Mouse (Mus musculus): ENCODE measurements around the gene Fam207a.

Gene Fam207a

GRCm38 (mm10) chr10:77531026-77532019, 15.7 kb upstream of the Fam207a start:
- DNase-seq (ENCODE audit: extremely low read depth, low read depth) = peak; percentile 72

DNA sequence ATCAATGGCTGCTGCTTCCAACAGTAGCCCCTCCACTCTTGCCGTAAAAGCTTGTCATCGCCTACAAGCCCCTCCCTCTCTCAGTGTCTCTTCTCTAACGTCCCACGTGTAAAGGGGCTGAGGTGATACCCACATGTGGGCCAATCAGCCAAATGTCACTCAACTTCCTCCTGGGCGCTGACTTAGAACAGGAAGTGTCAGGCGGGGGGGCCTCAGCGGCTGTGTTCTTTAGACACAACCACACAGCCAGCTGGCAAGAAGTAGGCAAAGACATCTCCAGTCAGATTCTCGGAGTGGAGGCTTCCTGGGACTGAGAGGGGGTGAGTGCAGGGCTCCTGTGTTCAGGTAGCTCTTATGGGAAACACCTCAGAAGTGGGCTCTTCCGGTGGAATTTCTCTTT, 14.6 kb upstream of the Fam207a start, which contains the start of gene Itgb2:
TSS of gene Itgb2 (plus strand) at position 113 of the 400 bp plus-strand sequence.
- DNase-seq (ENCODE audit: extremely low read depth, low read depth) = peak; percentile 86

DNA sequence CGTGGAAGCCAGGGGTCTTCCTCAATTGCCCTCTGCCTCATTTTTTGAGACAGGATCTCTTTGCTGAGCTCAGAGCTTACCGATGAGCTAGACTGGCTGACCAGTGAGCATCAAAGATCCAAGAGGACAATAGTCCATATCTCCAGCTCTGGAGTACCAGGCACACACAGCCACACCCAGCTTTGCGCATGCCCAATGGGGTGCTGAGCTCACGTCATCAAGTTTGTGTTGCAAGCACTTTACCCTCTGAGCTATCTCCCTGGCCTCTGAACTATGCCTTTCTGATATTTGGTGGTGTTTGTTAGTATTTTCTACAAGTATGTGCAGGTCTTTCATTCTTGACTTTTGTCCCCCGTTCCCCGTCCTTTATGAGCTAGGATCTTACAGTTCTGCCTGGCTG, 13.0 kb upstream of the Fam207a start:
- no peak for DNase-seq (ENCODE audit: extremely low read depth, low read depth)

DNA sequence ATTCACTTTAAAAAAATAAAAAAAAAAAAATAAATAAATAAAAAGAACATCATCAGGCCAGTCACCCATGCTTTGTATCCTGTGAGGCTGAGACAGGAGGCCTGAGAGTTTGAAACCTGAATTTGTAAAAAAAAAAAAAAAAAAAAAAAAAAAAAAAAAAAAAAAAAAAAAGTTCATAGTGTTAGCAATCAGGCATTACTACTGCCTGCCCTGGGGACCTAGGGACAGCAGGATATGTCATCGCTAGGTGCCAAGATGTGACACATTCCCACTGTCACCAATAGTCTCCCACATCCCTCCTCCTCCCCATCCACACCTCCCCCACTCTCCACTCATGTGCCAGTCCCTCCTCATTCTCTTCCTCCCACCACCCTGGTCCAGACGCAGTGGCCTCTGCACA, 10.9 kb upstream of the Fam207a start:
- DNase-seq (ENCODE audit: extremely low read depth, low read depth) = no peak

GRCm38 (mm10) chr10:77523321-77523720, 7.7 kb upstream of the Fam207a start:
- DNase-seq (ENCODE audit: extremely low read depth, low read depth) = peak; percentile 51

DNA sequence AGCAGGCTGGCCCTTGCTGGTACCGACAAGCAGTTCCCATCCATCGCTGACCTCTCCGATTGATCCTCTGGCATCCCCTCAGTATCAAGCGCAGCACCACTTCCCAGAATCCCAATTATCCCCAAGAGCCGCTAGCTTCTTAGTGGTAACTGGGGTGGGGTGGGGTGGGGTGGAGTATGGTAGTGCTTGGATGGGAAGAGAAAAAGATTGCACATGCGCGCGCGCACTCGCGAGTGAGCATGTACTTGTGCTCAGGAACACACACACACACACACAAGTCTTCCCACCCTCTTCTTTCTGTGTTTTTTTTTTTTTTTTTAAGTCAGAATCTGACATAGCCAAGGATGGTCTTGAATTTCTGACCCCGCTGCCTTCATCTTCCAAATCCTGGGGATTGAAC, 7.2 kb upstream of the Fam207a start:
- no peak for DNase-seq (ENCODE audit: extremely low read depth, low read depth)

- DNase-seq (ENCODE audit: extremely low read depth, low read depth) = no peak
Measured at GRCm38 (mm10) chr10:77522021-77522731, 6.6 kb upstream of the Fam207a start.

GRCm38 (mm10) chr10:77520497-77520896, 4.9 kb upstream of the Fam207a start:
- DNase-seq (ENCODE audit: extremely low read depth, low read depth) = no peak

GRCm38 (mm10) chr10:77519191-77519590, 3.6 kb upstream of the Fam207a start:
- no peak for DNase-seq (ENCODE audit: extremely low read depth, low read depth)

DNA sequence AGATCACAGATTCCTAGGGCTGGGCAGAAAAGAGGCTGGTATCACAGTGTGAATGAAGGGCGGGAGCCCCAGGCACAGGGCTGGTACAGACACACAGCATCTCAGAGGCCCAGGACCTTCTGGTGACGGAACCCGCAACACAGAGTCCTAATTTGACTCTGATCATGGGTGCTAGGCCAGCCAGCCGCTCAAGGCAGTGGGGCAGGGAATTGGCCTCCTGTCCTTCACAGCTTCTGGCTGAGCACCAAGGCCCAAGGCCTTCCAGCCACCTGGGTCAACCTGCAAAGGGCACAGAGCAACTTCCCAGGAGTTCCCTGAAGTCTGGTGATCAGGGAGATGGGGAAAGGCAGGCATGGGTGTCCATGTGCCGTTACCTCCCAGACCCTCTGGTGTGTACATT, 2.2 kb upstream of the Fam207a start:
- DNase-seq (ENCODE audit: extremely low read depth, low read depth) = no peak

DNA sequence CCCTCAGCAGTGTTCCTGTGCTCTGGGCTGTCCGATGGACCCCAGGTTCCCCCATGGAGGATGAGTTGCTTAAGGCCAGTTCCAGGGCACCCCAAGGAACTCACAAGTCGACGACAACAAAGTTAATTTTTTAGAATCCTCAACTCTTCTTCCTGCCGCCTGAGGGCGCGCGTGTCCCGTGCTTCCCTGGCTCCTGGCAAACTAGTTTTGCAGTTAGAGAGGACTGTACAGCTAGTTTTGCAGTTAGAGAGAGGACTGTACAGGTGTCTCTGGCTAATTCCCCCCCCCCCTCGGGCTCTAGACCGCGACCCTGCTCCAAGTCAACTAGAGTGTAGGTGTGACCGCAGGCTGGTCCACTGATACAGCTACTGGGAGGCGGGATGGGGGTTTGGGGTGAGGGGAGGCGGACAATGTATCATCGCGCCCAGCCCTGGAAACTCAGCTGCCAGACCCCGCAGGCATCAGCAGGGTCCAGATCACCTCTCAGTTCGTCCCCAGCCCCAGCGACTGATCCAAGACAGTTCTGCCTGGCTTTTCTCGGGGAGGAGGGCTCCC, 1.6 kb upstream of the Fam207a start:
- DNase-seq (ENCODE audit: extremely low read depth, low read depth) = no peak

GRCm38 (mm10) chr10:77516379-77516951, 880 bp upstream of the Fam207a start:
- no peak for DNase-seq (ENCODE audit: extremely low read depth, low read depth)

GRCm38 (mm10) chr10:77510225-77510982, 5.2 kb downstream of the Fam207a start:
- DNase-seq (ENCODE audit: extremely low read depth, low read depth) = no peak

DNA sequence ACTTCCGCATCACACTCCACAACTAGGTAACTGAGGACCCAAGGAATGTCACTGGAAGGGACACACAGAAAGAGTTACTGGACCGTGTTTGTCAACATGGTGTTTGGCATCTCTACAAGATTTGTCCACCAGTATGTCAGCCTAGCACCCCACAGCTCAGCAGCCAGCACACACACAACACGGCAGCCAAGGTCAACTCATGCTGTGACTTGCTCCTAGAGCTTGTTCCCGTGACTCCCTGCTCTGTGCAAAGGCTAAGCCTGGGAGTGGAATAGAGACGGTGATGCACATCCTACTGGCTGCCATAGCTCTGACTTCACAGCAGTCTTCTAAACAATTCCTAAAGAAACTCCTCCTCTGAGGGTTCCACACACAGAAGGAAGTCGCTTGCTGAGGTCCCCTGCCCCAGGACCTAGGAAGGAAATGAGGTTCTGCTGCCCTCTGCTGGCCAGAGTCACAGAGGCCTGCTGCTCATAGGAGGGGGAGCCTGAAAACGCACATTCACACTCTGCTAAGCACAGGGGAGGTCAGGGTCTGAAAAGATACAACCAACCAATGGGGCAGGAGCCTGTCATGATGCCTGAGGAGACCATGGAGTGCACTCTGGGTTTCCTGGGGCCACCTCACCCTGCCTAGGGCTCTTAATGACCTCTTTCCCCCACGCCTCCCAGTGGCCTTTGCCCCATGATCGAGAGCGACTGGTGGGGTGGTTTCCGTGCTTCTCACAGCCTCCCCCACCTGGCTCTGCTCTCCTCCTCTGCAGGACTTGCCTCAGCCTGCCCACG, 6.0 kb downstream of the Fam207a start:
- no peak for DNase-seq (ENCODE audit: extremely low read depth, low read depth)

GRCm38 (mm10) chr10:77508744-77509143, 6.8 kb downstream of the Fam207a start:
- no peak for DNase-seq (ENCODE audit: extremely low read depth, low read depth)

DNA sequence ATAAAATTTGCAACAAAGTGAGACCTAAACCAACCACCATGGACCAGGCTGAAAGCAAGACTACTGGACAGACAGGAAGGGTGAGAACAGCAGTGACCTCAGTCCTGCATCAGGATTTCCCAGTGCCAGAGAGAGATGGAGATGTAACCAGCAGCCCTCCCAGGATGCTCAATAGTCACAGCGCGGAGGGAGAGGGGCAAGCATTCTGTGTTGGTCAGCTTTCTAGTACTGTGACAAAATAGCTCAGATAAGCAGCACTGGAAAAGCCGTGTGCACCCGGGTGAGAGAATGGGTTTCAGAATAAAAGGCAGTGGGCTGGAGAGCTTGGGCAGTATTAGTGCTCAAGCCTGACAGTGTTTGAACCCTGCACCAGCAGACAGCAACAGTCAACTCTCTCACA, 7.8 kb downstream of the Fam207a start:
- no peak for DNase-seq (ENCODE audit: extremely low read depth, low read depth)

DNA sequence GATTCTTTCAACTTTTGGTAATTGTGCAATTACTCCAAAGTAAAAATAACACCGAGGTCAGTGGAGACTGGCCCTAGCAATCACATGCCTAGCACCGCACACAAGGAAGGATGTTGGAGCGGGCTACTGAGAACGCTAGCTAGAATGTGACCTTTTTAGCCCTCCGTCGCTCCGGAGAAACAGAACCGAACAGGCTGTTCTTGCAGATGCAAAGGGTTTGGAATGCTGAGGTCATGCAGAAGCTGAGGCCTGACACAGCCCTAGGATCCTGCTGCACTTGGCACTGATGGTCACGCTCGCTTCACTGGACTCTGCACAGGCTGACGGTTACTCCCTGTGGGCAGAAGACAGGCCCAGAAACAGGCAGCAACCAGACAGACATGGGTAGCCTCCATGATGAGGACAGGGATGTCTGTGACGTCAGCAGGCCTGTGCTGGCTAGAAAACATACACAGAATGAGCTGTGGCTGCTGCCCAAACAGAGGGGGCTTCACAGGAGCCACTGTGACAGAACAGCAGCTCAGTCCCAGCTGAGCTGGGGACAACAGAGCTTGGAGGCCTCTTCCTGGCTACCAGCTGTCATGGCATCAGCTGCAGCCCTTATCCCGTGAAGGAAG, 8.5 kb downstream of the Fam207a start:
- no peak for DNase-seq (ENCODE audit: extremely low read depth, low read depth)

GRCm38 (mm10) chr10:77506526-77506925, 9.1 kb downstream of the Fam207a start:
- no peak for DNase-seq (ENCODE audit: extremely low read depth, low read depth)

DNA sequence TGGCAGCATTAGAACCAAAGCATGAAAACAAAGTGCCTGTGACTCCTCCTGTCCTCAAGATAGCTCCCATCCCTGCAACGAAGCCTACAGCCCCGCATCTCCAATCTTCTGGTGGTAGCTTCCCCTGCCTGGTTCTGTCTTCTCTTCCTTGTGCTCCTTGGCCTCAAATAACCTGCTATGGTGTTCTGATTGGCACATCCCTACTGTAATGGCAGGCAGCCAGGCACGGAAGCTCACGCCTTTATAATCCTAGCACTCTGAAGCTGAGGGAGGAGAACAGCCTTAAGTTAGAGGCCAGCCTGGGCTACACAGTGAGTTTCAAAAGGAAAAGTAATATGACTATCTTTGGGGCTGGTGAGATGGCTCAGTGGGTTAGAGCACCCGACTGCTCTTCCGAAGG, 11.4 kb downstream of the Fam207a start:
- no peak for DNase-seq (ENCODE audit: extremely low read depth, low read depth)

Data from MEL-GATA-1-ER (cell line).